Mouse (Mus musculus): ENCODE data around the gene Cd47.

The Cd47 gene

DNA sequence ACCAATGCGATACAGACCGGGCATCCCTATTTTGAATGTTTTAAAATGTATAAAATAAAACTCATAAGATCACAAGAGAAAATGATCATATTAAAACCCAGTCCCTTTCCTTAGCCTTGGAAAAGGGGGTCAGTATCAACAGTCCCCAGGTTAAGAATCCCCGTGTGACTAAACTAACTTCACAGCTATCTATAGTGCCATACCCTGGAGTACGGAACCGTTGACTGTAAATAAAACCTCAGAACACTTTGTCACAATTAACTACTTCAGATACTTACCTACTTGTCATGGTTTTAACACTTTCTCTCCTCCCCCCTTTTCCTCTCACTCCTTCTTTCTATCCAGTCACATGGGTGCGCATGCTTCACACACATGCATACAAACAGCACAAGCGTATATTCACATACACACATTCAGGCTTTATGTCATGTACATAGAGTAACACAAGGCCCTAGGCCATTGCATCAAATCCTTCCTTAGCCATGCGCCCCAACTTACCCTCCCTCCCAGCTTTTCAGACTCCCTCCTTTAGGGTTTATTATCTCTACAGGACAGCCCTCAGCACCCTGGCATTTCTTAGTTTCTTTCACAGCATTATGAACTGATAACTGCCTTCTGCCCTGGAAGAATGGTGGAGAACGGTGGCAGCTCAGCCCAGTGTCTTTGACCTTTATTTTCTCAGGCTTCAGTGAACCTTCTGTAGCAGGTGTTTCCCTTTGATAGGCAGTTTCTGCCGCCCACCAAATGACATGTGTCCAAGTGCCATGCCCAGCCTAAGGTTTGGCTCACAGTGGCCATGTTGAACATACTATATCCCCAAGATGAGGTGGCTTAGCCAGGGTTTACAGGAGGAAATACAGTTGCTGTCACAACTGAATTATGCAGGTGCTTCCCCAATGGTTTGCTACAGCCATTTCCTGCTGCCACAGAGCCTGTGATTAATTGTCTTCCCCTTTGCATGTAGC, at the start of gene Cd47:
Gene Cd47, plus strand, starts transcription at position 937 of the 965 bp plus-strand sequence.
- no peak for DNase-seq

- DNase-seq = no peak
Observed at GRCm38 (mm10) chr16:49752906-49753305, 47.4 kb upstream of the Cd47 start.

DNA sequence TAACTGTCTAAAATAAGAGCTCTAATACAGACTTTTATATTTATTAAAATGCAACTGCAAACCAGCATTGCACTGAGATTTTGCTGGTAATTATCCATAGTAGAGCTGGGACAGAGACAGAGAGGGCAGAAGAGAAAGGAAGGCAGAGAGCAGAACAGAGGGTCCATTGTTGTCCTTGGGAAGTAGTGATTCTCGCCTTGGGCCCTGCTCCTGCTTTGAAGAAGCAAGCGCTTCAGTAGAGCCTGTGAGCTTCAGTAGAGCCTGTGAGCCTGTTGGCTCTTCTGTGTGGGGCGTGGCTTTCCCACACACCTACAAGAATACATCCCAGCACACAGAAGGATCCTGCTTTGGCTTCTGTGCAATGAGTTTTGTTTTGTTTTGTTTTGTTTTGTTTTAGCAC, 47.0 kb upstream of the Cd47 start:
- DNase-seq = peak; percentile 82

GRCm38 (mm10) chr16:49760517-49761203, 39.7 kb upstream of the Cd47 start:
- DNase-seq = no peak

GRCm38 (mm10) chr16:49761981-49762380, 38.4 kb upstream of the Cd47 start:
- no peak for DNase-seq

DNA sequence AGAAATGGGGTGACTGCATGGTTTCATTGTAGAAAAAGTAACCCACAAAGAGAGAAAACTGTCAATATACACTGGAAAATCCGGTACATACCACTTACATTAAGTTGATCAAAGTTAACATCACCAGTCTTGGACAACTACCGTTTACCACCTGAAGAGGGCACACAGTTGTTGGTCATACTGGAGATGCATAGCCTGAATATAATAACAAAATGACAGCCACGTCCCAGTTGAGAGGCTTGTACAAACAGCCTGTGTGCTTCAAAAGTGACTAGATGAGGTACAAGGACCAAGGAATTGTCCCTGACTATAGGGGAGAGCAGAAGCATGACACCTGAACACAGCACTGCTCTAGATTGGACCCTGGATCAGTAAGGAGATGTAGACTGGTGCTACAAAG, 34.0 kb upstream of the Cd47 start:
- DNase-seq = peak; percentile 38

GRCm38 (mm10) chr16:49768491-49769031, 31.8 kb upstream of the Cd47 start:
- DNase-seq = no peak

GRCm38 (mm10) chr16:49769831-49770261, 30.5 kb upstream of the Cd47 start:
- DNase-seq = no peak

GRCm38 (mm10) chr16:49770320-49771189, 29.8 kb upstream of the Cd47 start:
- DNase-seq = no peak

- DNase-seq = peak; percentile 41
Observed at GRCm38 (mm10) chr16:49771609-49772396, 28.5 kb upstream of the Cd47 start.

GRCm38 (mm10) chr16:49772576-49772975, 27.8 kb upstream of the Cd47 start:
- DNase-seq = no peak

DNA sequence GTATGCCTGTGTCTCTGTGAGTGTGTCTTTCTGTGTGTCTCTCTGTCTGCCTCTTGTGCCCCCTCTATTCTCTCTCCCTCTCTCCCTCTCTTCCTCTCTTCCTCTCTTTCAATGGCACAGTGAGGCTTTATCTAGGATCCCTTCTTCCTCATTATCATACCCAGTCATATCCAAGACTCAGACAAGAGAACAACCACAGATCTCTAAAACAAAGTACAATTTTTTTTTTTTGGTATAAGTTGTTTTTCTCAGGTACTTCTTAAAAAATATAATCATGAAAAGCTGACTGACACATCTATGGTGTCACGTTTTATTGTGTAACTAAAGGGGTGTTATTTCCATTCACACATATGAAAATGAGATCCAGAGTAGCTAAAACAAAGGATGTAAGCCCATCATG, 27.3 kb upstream of the Cd47 start:
- no peak for DNase-seq

DNA sequence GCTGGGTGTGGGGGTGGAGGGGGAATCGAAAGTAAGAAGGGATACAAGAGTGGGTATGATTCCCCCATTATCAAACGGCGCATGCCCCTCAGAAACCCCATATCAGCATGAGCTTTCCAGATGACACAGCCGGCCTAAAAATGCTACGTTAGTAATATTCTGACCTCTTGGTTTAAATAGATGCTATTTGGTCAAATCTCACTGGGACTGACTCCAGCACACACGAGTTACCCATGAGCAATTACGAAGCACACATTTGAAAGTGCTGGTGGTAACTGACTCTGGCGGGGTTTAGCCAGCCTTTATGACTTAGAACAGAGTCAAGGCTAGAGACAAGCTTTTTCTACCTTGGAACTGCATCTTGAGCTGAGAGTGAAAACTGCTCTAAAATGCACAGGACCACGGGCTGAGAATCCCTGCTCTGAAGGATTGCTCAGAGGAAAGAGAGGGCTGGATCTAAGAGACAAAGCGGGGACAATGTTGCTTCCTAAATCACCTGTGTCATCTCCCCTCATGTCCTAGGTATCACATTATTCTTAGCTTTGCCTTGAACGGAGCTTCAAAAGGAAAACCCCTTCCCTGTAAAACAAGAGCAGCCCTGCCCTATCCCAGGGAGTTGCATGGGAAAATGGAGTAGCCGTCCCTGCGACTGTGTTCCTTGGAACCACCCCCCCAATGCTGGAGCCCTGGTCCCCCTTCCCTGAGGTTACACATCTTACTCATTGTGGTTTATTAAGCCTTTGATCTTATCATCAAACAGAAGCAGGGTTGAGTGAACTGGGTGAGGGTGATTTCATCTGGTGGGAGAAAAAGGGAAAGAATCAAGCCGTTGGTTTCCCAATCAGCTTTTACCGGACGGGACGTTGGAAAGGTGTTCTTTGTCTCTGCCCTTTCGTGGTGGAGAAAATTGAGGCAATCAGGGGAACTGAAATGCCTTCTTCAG, 26.0 kb upstream of the Cd47 start:
- DNase-seq = no peak

- DNase-seq = no peak
Observed at GRCm38 (mm10) chr16:49775002-49775966, 25.0 kb upstream of the Cd47 start.

GRCm38 (mm10) chr16:49776981-49777380, 23.4 kb upstream of the Cd47 start:
- no peak for DNase-seq

DNA sequence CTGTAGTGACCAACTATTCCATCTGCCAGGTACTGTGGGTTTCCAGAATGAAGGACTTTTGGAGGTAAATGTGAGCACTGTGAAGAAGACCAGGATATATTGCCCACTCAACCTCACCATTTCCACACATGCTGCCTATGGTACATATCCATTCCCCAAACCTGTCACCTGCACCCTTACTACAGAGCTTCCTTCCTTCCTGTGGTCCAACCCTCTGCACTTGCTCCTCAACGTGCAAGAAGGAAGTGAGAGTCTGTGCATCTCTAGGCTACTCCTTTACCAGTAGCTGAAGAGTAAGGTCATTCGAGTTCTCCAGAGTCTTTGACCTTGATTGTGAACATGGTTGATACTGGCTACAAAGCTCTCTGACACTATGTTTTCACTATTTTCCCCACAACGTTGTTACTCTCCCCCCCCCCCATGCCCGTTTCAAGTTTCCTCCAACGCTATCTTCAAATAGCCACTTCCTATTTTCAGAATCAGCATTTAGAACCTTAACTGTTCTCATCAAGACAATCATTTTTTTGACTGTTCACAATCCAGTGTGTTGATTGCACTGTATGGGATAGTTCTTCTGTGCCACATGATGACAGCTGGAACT, 18.7 kb upstream of the Cd47 start:
- DNase-seq = no peak

DNA sequence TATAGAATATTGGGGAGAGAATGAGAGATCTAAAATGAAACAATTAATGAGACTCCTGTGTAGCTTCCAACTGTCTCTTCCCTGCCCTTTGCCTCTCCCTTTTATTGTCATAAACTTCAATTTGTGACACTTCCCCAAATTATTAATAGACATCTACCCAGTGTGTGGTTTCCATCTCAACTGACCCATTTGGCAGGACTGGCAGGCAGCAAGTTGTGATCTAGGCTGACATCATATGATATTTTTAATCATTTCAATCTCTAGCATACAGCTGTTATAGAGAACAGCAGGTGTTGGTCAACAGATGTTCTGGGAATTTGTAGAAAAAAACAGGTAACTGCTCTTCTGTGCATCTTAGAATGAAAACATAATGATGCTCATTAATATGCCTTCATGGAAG, 17.0 kb upstream of the Cd47 start:
- no peak for DNase-seq

GRCm38 (mm10) chr16:49786116-49786515, 14.2 kb upstream of the Cd47 start:
- DNase-seq = no peak

- DNase-seq = no peak
Observed at GRCm38 (mm10) chr16:49787714-49788113, 12.6 kb upstream of the Cd47 start.

Measured in retina, postnatal 1 day (tissue).